Mouse (Mus musculus): ENCODE results near the gene Gm12184. TPM values are rescaled to one million over a fixed set of nuclear protein-coding genes. Genes with fewer than 3 reads are reported as not detected.

The Gm12184 gene
- polyA plus RNA-seq, 1 experiment from 2014 or later: 2.0 TPM

GRCm38 (mm10) chr11:48844309-48844708 lies 17.9 kb upstream of the Gm12184 start:
- Histone ChIP-seq H3K9ac (no peak overlapping the region), H3K27ac (no peak overlapping the region), H3K4me1 (no peaks in the 10 kb centered on the region), H3K9me3 (no peaks in the 10 kb centered on the region), H3K27me3 (no peaks in the 10 kb centered on the region), H3K4me2 (no peak overlapping the region), H3K36me3 (no peaks in the 10 kb centered on the region), H3K4me3 (no peak overlapping the region)
- WGBS: 51% methylated on average over 6 of the region's 6 CpGs
- no peak for ATAC-seq (ENCODE audit: insufficient number of reproducible peaks, low FRiP score, low TSS enrichment, low read depth)

- Histone ChIP-seq H3K4me2 (no peak overlapping the region), H3K27ac (no peak overlapping the region), H3K27me3 (no peaks in the 10 kb centered on the region), H3K36me3 (no peaks in the 10 kb centered on the region), H3K9ac (no peak overlapping the region), H3K4me3 (no peak overlapping the region), H3K4me1 (peaks cover 5% of the 10 kb centered on the region), H3K9me3 (no peaks in the 10 kb centered on the region)
- no peak for ATAC-seq (ENCODE audit: insufficient number of reproducible peaks, low FRiP score, low TSS enrichment, low read depth)
- 82% methylated on average over 11 of the region's 11 CpGs for WGBS
Observed at GRCm38 (mm10) chr11:48843202-48843601, 16.7 kb upstream of the Gm12184 start.

DNA sequence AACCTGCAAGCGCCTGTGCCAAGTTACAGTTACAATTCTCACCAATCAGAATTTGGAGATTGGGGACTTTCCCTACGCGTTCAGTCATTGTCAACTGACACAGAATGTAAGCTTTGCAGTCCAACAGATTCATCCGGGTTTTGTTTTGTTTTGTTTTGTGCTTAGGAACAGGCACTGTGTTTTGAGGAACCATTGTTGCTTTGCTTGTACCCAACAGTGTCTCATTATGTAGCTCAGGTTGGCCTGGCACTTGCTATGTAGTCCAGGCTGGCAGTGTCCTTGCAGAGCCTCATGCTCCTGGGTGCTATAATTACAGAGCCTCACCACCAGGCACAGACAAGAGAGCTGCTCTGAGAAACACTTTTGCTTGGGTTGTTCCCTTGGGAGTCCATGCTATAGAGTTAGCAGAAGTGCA lies 15.9 kb upstream of the Gm12184 start:
- Histone ChIP-seq H3K36me3 (no peaks in the 10 kb centered on the region), H3K27me3 (no peaks in the 10 kb centered on the region), H3K4me1 (peaks cover 8% of the 10 kb centered on the region), H3K27ac (no peak overlapping the region), H3K4me2 (no peak overlapping the region), H3K9me3 (no peaks in the 10 kb centered on the region), H3K4me3 (no peak overlapping the region), H3K9ac (no peak overlapping the region)
- 79% methylated on average over 4 of the region's 4 CpGs for WGBS
- no peak for ATAC-seq (ENCODE audit: insufficient number of reproducible peaks, low FRiP score, low TSS enrichment, low read depth)

GRCm38 (mm10) chr11:48841213-48841612 lies 14.8 kb upstream of the Gm12184 start:
- WGBS: 77% methylated on average over 5 of the region's 5 CpGs
- Histone ChIP-seq H3K4me2 (no peak overlapping the region), H3K4me3 (no peak overlapping the region), H3K27me3 (no peaks in the 10 kb centered on the region), H3K4me1 (peaks cover 13% of the 10 kb centered on the region), H3K27ac (no peak overlapping the region), H3K36me3 (no peaks in the 10 kb centered on the region), H3K9me3 (no peaks in the 10 kb centered on the region), H3K9ac (no peak overlapping the region)
- no peak for ATAC-seq (ENCODE audit: insufficient number of reproducible peaks, low FRiP score, low TSS enrichment, low read depth)

- ATAC-seq (ENCODE audit: insufficient number of reproducible peaks, low FRiP score, low TSS enrichment, low read depth): no peak
- H3K36me3 ChIP-seq: no peaks in the 10 kb centered on the region
- no peak overlapping the region for H3K27ac ChIP-seq
- H3K4me2 ChIP-seq: no peak overlapping the region
- H3K9ac ChIP-seq: no peak overlapping the region
- H3K27me3 ChIP-seq: no peaks in the 10 kb centered on the region
- no peak overlapping the region for H3K4me3 ChIP-seq
- H3K9me3 ChIP-seq: no peaks in the 10 kb centered on the region
- H3K4me1 ChIP-seq: peaks cover 13% of the 10 kb centered on the region
Observed at GRCm38 (mm10) chr11:48840805-48841204, 14.3 kb upstream of the Gm12184 start.

- Histone ChIP-seq H3K27me3 (no peaks in the 10 kb centered on the region), H3K9me3 (no peaks in the 10 kb centered on the region), H3K27ac (no peak overlapping the region), H3K4me3 (peak overlapping the region; percentile 87; the same call in 1 of the 2 replicates), H3K4me2 (peak overlapping the region; percentile 77; the same call in 1 of the 2 replicates), H3K36me3 (no peaks in the 10 kb centered on the region), H3K4me1 (peaks cover 13% of the 10 kb centered on the region), H3K9ac (no peak overlapping the region)
- WGBS: 62% methylated on average over 10 of the region's 10 CpGs
- no peak for ATAC-seq (ENCODE audit: insufficient number of reproducible peaks, low FRiP score, low TSS enrichment, low read depth)
Observed at GRCm38 (mm10) chr11:48838879-48839680, 12.6 kb upstream of the Gm12184 start.

DNA sequence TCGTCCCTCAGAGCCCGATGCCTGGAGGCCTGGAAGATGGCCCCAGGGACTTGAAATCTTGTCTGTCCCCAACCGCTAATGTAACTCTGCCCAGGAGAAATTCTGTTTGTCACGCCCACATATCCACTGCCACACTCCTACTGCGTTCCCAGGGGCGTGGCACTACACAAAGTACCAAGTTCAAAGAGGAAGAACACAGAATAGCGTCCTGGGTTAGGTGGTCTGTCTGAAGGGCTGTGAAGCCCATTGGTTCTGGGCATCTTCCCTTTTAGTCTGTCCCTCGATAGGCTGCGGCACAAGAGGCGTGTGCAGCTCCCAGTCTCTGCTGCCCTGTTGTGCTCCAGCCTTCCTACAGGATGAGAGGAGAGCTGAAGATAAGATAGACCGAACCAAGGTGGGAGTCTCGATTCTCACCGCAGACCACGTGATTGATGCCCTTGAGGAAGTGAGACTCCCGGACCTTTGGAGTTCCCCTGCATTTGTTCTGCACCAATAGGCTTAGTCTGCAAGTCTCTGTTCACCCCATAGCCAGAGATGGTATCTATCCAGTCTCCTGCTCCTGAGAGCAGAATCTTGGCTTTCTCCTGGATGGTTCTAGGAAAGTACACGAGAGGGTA lies 11.8 kb upstream of the Gm12184 start:
- Histone ChIP-seq H3K4me1 (peaks cover 13% of the 10 kb centered on the region), H3K36me3 (no peaks in the 10 kb centered on the region), H3K4me2 (peak overlapping the region; percentile 77), H3K9ac (peak overlapping the region; percentile 66), H3K27ac (peak overlapping the region; percentile 73), H3K9me3 (no peaks in the 10 kb centered on the region), H3K4me3 (peak overlapping the region; percentile 87), H3K27me3 (no peaks in the 10 kb centered on the region)
- 4% methylated on average over 16 of the region's 16 CpGs for WGBS
- ATAC-seq (ENCODE audit: insufficient number of reproducible peaks, low FRiP score, low TSS enrichment, low read depth): no peak

DNA sequence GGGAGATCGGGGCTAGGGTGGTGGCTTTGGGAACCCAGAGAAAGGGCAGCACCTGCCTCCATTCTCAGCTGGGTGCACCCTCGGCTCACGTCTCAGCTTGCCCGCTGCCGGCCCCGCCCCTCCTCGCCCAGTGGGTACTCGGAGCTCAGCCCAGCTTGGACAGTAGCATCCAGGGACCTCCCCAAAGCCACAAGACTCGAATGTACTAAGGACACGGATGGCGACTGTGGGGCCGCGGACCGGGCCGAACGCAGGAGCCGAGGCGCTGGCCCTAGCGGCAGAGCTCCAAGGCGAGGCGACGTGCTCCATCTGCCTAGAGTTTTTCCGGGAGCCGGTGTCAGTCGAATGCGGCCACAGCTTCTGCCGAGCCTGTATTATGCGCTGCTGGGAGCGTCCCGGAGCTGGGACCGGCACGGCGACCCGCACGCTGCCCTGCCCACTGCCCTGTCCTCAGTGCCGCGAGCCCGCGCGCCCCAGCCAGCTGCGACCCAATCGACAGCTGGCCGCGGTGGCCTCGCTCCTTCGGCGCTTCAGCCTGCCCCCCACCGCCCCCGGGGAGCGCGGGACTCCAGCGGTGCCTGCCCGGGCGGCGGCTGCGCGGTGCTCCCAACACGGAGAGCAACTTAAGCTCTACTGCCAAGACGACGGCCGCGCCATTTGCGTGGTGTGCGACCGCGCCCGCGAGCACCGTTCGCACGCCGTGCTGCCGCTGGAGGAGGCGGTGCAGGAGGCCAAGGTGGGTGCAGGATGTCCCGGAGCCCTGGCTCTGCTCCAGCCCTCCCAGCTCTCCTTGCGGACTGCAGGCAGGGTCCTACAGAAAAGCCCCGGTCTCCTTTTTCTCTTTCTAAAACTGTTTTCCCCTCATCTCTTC lies 11.1 kb upstream of the Gm12184 start:
- peak overlapping the region; percentile 77 for H3K4me2 ChIP-seq
- H3K36me3 ChIP-seq: no peaks in the 10 kb centered on the region
- H3K9me3 ChIP-seq: no peaks in the 10 kb centered on the region
- H3K9ac ChIP-seq: peak overlapping the region; percentile 66
- ATAC-seq (ENCODE audit: insufficient number of reproducible peaks, low FRiP score, low TSS enrichment, low read depth): no peak
- peak overlapping the region; percentile 87 for H3K4me3 ChIP-seq
- H3K27me3 ChIP-seq: no peaks in the 10 kb centered on the region
- H3K27ac ChIP-seq: peak overlapping the region; percentile 73
- H3K4me1 ChIP-seq: peaks cover 13% of the 10 kb centered on the region
- under 1% methylated on average over 76 of the region's 77 CpGs for WGBS

- peaks cover 13% of the 10 kb centered on the region for H3K4me1 ChIP-seq
- H3K27ac ChIP-seq: no peak overlapping the region
- 8% methylated on average over 11 of the region's 11 CpGs for WGBS
- no peaks in the 10 kb centered on the region for H3K9me3 ChIP-seq
- H3K36me3 ChIP-seq: no peaks in the 10 kb centered on the region
- H3K27me3 ChIP-seq: no peaks in the 10 kb centered on the region
- H3K4me3 ChIP-seq: peak overlapping the region; percentile 87
- ATAC-seq (ENCODE audit: insufficient number of reproducible peaks, low FRiP score, low TSS enrichment, low read depth): no peak
- peak overlapping the region; percentile 77 for H3K4me2 ChIP-seq
- H3K9ac ChIP-seq: no peak overlapping the region
Observed at GRCm38 (mm10) chr11:48836990-48837309, 10.5 kb upstream of the Gm12184 start.

- ATAC-seq (ENCODE audit: insufficient number of reproducible peaks, low FRiP score, low TSS enrichment, low read depth): no peak
- no peak overlapping the region for H3K4me3 ChIP-seq
- no peaks in the 10 kb centered on the region for H3K27me3 ChIP-seq
- H3K36me3 ChIP-seq: no peaks in the 10 kb centered on the region
- H3K9ac ChIP-seq: no peak overlapping the region
- no peak overlapping the region for H3K4me2 ChIP-seq
- no peak overlapping the region for H3K27ac ChIP-seq
- WGBS: 73% methylated on average over 6 of the region's 6 CpGs
- no peaks in the 10 kb centered on the region for H3K9me3 ChIP-seq
- peaks cover 13% of the 10 kb centered on the region for H3K4me1 ChIP-seq
Observed at GRCm38 (mm10) chr11:48835923-48836322, 9.5 kb upstream of the Gm12184 start.

- WGBS: under 1% methylated on average over 30 of the region's 30 CpGs
- H3K27ac ChIP-seq: peak overlapping the region; percentile 85
Observed at GRCm38 (mm10) chr11:48833731-48834639, 7.5 kb upstream of the Gm12184 start.

More at GRCm38 (mm10) chr11:48833731-48834639, 7.5 kb upstream of the Gm12184 start:
- ATAC-seq (ENCODE audit: insufficient number of reproducible peaks, low FRiP score, low TSS enrichment, low read depth): peak; percentile 85
- no peaks in the 10 kb centered on the region for H3K9me3 ChIP-seq
- H3K4me2 ChIP-seq: peak overlapping the region; percentile 54
- H3K4me1 ChIP-seq: peaks cover 13% of the 10 kb centered on the region
- no peaks in the 10 kb centered on the region for H3K36me3 ChIP-seq
- H3K27me3 ChIP-seq: no peaks in the 10 kb centered on the region
- H3K9ac ChIP-seq: peak overlapping the region; percentile 39; the same call in 1 of the 2 replicates
- H3K4me3 ChIP-seq: peak overlapping the region; percentile 59
